Mouse (Mus musculus): ENCODE results near the gene Got2.

Got2 gene

DNA sequence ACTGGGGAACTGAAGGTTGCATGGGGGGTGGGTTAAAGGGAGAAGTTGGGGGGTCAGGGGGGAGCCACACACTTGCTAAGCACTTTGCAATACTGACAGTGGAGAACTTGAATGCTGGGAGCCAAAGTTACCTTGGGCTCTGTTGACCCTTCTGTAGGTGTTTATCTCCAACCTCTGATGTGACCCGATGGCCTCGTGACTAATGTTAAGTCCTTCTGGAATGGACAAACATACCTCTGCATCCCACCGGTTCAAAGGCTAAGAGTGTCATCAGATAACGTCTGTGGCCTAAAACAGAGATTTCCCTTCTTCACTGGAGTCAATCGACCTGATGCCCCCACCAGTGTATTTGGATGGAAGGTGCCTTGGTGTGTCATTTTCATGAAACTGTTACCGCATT is 67.1 kb downstream of the Got2 start:
- no peak for DNase-seq (ENCODE audit: extremely low spot score)

DNA sequence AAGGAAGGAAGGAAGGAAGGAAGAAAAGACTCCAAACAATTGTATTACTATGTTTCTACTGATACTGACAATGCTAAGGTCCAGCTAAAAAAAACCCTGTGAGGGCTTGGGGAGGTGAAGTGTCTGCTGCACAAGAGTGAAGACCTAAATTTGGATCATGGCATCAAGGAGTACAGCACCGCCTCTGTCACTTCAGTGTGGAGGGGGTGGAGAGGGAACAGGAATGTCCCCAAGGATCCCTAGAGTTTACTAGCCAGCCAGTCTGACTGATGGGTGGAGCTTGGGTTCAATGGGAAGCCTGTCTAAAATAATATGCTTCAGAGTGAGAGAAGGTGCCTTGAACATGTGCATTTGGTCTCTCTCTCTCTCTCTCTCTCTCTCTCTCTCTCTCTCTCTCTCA is 70.1 kb downstream of the Got2 start:
- no peak for DNase-seq (ENCODE audit: extremely low spot score)

DNA sequence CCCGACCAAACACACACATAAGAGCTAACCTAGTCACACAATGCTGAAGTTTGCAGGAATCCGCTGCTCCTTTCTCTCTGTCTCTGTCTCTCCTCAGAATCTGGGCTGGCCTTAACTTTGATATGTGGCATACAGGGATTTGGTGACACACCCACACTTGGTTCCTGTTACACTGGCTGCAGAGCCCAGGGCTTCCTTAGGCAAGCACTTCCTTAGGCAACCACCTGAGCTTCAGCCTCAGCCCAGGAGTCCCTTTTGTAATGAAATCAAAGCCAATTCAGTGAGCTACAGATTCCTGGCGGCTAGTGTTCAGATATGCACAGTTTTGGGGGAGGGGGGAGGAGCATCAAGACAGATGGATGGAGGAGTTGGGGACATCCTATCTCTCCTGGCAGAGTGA is 70.8 kb downstream of the Got2 start:
- no peak for DNase-seq (ENCODE audit: extremely low spot score)

DNA sequence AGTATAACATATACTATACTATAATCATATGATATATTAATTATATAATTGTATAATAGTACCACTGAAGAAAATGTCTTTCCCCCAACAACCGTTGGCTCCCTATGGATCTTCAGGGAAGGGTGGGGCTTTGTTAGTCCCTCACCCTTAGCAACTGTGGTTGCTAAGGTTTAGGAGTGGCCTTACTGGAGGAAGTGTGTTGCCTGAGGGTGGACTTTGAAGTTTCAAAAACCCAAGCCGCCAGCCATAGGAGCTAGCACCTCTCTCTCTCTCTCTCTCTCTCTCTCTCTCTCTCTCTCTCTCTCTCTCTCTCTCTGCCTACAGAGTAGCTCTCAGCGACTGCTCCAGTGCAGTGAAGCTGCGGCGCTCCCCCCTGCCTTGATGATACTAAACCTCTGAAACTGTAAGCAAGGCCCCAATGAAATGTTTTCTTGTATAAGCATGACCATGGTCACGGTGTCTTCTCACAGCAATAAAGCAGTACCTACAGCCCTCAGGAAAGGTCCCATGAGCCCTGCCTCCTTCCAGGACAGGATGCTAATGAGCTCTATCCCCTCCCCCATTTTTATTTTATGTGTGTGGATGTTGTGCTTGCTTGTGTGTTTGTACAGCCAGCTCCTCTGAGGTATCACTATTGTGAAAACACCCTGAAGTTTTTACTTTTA is 72.2 kb downstream of the Got2 start:
- no peak for DNase-seq (ENCODE audit: extremely low spot score)
